Mouse (Mus musculus) granulocyte monocyte progenitor cell, adult 5-6 weeks (primary cell): ENCODE measurements around the gene Rbm6. TPM values are rescaled to one million over a fixed set of nuclear protein-coding genes. Genes with fewer than 3 reads are reported as not detected.
A peak's percentile ranks its signal among the peaks of the same experiment; 100 is the strongest.

Experiments
- ATAC-seq: replicated peaks from 2 replicates; pipeline ENCODE4 v1.8.0; 2016; ENCODE audit warnings: mild to moderate bottlenecking, moderate TSS enrichment, inconsistent platforms; ENCODE audit not compliant: poor library complexity, severe bottlenecking
- total RNA-seq, 2 experiments: library from RNA; stranded (forward) in 1 of 2; stranded (reverse) in 1 of 2; fragments of 200-712, 200-1000 nt in 1 of 2; fragments of >200 nt in 1 of 2; fragmentation: Nextera tagmentation in 1 of 2; gene quantifications; 2 replicates each; pipeline ENCODE4 v1.2.3; 2014 to 2017

The Rbm6 gene
- total RNA-seq, 2 experiments from 2014 or later = 110 to 115 TPM

DNA sequence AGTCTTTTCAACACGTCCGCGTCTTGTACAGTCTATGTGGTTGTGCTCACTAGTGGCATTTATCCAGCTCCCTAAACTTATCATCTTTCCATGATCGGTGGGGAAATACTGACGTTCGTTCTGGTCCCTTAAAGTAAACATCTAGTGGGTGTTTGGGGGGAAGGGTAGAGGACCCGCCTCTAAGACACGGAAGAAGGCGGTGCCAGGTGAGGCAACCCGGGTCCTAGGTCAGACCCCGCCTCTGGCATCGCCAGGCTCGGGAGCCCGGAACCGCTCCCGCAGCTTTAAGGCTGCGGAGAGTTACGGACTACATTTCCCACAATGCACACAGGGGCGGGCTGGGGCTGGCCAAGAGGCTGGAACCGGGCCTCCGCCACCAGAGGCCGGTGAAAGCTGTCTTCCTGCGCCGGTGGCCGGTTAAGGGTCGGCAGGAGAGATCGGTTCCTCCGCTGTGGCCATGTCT is 14.8 kb upstream of the Rbm6 start, which contains the start of gene Mon1a:
TSS of gene Mon1a (plus strand) at position 348 of the 463 bp plus-strand sequence.
- ATAC-seq = peak; percentile 96

DNA sequence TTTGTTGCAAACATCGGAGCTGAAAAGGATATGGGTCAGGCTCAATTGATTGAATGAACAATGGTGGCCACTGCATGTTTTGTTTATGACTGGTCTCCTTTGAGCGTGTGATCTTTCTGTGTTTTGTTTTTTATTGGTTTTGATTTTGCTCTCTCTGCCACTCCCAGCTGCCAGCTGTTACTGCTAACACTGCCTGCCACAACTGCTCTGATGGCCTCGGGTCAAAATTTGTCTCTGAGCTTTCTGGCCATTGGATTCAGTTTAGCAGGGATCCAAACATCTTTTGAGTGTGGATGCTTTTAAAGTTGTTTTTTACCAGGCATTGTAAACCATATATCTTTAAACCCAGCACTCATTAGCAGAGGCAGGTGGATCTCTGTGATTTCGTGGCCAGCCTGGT is 7.4 kb upstream of the Rbm6 start:
- no peak for ATAC-seq

- peak; percentile 96 for ATAC-seq
Measured at GRCm38 (mm10) chr9:107872350-107873098, 513 bp downstream of the Rbm6 start.

DNA sequence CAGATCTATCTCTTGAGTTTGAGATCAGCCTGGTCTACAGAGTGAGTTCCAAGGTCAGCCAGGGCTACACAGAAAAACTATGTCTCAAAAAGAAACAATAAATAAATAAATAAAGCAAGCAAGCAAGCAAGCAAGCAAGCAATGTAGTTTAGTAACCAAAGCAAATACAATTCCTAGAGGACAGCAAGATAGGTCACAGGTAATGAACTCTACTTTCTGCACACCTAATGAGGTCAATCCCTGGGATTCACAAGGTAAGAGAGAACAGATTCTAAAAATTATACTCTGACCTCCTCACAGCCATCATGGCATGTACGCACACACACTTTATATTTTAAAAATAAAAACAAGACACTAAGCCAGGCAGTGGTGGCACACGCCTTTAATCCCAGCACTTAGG is 7.0 kb downstream of the Rbm6 start:
- ATAC-seq = no peak

DNA sequence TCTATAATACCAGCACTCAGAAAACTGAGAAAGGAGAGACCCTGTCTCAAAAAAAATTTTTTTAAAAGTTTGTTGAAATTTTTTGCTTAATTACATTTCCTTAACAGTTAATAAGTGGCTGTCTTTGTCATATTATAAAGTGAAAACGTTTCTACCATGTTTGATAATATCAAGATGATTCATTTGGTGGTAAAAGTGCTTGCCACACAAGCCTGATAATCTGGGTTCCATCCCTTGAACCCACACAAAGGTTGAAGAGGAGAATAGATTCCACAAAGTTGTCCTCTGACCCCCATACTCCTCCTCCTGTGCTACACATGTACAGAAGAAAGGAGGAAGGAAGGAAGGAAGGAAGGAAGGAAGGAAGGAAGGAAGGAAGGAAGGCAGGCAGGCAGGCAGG is 8.5 kb downstream of the Rbm6 start:
- no peak for ATAC-seq

DNA sequence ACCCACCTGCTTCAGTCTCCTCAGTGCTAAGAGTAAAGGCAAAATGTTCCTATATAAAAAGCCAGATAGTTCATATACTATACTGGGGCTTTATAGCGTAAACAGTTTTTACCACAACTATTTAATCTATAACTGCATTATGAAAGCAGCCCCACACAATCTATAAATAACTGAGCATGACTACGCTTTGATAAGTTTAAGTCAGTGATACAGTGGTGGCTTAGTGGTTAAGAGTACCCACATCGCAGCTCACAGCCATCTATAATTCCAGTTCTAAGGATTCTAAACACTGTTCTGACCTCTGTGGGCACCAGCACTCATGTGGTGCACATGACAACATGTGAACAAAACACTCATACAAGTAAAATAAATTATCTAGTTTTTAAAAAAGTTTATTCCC is 14.7 kb downstream of the Rbm6 start:
- ATAC-seq = no peak

- ATAC-seq = no peak
Measured at GRCm38 (mm10) chr9:107848922-107849321, 24.1 kb downstream of the Rbm6 start.

DNA sequence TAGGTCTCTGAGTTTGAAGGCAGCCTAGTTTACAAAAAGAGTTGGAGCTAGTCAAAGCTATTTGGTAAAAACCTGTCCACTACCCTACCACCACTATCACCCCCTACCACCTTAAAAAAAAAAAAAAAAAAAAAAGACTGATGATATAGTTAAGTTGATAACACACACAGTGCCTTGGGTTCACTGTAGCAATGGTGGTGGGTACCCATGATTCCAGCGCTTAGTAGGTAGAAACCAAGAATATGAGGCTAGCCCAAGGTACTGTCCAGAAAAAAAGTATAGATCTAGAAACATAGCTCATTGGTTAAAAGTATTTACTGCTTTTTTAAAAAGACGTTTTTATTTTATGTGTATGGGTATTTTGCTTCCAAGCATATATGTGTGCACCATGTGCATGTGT is 30.3 kb downstream of the Rbm6 start:
- no peak for ATAC-seq

GRCm38 (mm10) chr9:107838869-107839268 is 34.2 kb downstream of the Rbm6 start:
- no peak for ATAC-seq

GRCm38 (mm10) chr9:107833826-107834225 is 39.2 kb downstream of the Rbm6 start:
- ATAC-seq = peak; percentile 84

- ATAC-seq = no peak
Measured at GRCm38 (mm10) chr9:107831765-107832164, 41.3 kb downstream of the Rbm6 start.

- ATAC-seq = no peak
Measured at GRCm38 (mm10) chr9:107812132-107812531, 60.9 kb downstream of the Rbm6 start.

GRCm38 (mm10) chr9:107810985-107811384 is 62.1 kb downstream of the Rbm6 start:
- ATAC-seq = no peak

- no peak for ATAC-seq
Measured at GRCm38 (mm10) chr9:107791714-107792113, 81.3 kb downstream of the Rbm6 start.

DNA sequence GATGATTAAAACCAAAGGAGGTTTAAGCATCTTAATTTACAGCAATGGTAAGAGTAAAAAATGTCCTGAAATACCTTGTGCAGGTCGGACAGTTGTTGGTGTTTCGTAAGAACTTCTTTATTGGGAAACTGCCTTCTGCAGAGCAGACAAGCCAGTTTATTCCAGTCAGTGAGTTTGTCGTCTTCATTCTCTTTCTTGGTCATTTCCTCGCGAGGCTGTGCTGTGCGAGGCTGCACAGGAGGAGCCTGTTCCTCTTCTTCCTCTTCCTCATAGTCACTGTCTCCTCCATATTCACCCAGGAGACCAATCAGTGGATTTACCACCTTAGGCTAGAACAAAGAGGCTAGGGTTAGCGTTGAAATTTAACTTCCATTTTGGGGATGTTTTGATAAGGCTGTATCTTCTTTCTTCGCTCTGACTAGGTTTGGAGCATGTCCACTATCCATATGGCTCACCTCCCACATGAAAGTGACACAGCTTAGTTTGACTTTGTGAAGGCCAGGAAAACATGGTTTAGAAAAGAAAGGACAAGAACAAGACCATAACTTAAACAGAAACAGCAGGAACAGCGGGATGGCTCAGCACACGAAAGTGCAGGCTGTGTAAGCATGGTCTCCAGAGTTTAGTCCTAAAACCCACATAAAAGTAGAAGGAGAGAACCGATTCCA is 90.4 kb downstream of the Rbm6 start:
- ATAC-seq = peak; percentile 63

GRCm38 (mm10) chr9:107776809-107777208 is 96.2 kb downstream of the Rbm6 start:
- no peak for ATAC-seq

- ATAC-seq = no peak
Measured at GRCm38 (mm10) chr9:107774411-107774810, 98.6 kb downstream of the Rbm6 start.

GRCm38 (mm10) chr9:107771782-107772181 is 101.3 kb downstream of the Rbm6 start:
- ATAC-seq = no peak

DNA sequence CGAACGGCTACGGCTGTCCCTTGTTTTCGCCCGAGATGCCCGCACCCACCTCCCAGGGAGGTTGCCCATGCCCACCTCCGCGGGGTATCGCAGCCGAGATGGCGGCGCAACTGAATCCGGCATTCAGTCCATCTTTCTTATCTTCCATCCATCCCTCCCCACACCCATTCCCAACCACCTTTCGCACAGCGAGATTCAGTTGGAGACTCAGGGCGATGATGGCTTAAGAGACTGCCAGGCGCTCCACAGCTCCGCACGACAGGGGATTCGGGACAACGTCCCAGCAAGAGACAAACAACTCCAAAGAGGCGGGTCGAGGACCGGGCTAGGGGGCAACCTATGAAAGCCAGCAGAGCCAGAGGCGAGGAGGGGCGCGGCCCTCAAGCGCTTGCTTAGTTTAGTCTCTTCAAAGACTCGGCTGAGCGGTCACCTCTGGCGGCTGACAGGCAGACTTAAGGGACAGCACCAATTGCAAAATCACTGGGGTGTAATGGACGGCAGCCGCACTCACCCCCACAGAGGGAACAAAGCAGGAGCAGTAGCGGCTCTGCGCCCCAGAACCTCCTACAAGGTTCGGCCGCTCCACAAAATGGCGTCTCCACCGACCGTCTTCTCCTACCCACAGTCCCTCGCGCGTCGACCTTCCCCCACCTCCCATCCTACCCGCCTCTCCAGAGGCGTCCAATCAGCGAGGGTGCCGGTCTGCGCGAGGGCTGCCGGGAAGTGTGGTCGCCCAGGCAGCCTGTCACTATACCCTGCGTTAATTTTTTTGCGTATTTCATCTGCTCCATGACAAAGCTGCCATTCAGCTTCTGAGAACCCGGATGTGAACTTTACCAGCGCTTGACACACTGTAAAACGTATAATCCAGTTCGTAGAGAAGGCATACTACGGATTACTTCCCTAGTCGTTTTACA is 102.4 kb downstream of the Rbm6 start, which contains the start of gene Rbm5:
TSS of gene Rbm5 (minus strand) at position 623 of the 917 bp plus-strand sequence.
- peak; percentile 99 for ATAC-seq

DNA sequence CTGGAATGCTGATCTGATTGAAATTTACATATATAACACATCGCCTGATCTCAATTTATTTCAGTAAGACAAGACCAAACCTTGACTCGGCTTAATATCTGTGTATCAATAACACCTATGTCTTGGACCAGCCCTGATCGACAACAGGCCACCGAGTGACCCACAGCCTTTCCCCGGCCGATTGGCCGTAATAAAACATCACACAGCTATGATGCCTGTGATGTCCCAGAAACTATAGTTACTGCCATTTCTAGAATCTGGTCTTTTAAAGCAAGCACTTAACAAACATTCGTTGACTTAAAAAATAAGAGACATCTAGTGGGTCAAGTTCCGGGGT is 103.0 kb downstream of the Rbm6 start:
- no peak for ATAC-seq
